Mouse (Mus musculus) megakaryocyte, embryonic 14.5 days (primary cell): ENCODE results near the gene Mcub.

Source experiments
- FLI1 ChIP-seq: IDR thresholded peaks from 2 replicates; pipeline ENCODE4 v1.6.1; 2012; ENCODE audit warnings: low read length, inconsistent platforms, mixed read lengths
- GATA1 ChIP-seq: IDR thresholded peaks from 3 replicates; pipeline ENCODE4 v1.6.1; 2012; ENCODE audit warnings: mixed read lengths, low read length, inconsistent platforms, borderline replicate concordance

DNA sequence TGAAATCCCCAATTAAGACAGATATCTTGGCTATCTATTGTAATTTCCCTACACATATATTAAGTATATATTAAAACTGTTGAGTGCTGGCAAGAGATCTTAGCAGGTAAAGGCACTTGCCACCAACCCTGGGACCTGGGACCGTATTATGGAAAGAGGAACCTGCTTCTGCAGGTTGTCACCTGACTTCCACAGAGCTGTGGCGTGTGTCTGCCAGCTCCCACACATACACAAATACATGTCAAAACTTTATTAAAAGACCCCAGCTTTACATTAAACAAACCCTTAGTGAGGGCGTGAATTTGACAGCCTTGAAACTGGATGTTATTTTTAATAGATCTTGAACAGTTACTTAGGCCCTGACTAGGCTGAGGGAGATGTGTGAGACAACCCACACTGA is 66.6 kb downstream of the Mcub start:
- no peak for TF ChIP-seq FLI1
- TF ChIP-seq GATA1, result no peak
